Mouse (Mus musculus) hindbrain, embryonic 14.5 days (tissue): ENCODE results near the gene Lrrn1. TPM values are rescaled to one million over a fixed set of nuclear protein-coding genes. Genes with fewer than 3 reads are reported as not detected.
A peak's percentile ranks its signal among the peaks of the same experiment; 100 is the strongest.

Experiments used
- ATAC-seq: fragments of 200-750 bp; cut with Nextera tagmentation; 2 replicates; pipeline ENCODE4 v1.8.0; 2017; ENCODE audit warnings: moderate number of reproducible peaks, mild to moderate bottlenecking, moderate TSS enrichment, moderate library complexity; ENCODE audit not compliant: low FRiP score
- DNase-seq: peaks from one replicate; pipeline ENCODE4 v3.0.0-alpha.2; 2015; ENCODE audit warnings: low spot score
- H3K27ac ChIP-seq: fragments of 300-500 bp; sonication (generic); 2 replicates; pipeline ENCODE4 v1.5.1; 2014; ENCODE audit warnings: mild to moderate bottlenecking, moderate library complexity
- H3K27me3 ChIP-seq: fragments of 300-500 bp; sonication (generic); 2 replicates; pipeline ENCODE4 v1.6.1; 2014; ENCODE audit warnings: mild to moderate bottlenecking, low read length, mixed read lengths; ENCODE audit not compliant: control insufficient read depth, insufficient read depth
- H3K36me3 ChIP-seq: fragments of 300-500 bp; sonication (generic); replicated peaks from 2 replicates; pipeline ENCODE4 v1.6.1; 2014; ENCODE audit not compliant: control insufficient read depth, insufficient read depth
- H3K4me1 ChIP-seq: fragments of 300-500 bp; sonication (generic); replicated peaks from 2 replicates; pipeline ENCODE4 v1.6.1; 2014; ENCODE audit warnings: antibody characterized with exemption, low read length, mixed read lengths; ENCODE audit not compliant: control insufficient read depth, insufficient read depth
- H3K4me2 ChIP-seq: fragments of 300-500 bp; sonication (generic); replicated peaks from 2 replicates; pipeline ENCODE4 v1.6.1; 2014; ENCODE audit warnings: mild to moderate bottlenecking, moderate library complexity
- H3K4me3 ChIP-seq: fragments of 300-500 bp; sonication (generic); replicated peaks from 2 replicates; pipeline ENCODE4 v1.5.1; 2014; ENCODE audit warnings: mild to moderate bottlenecking, low read length
- H3K9ac ChIP-seq: fragments of 300-500 bp; sonication (generic); 2 replicates; pipeline ENCODE4 v1.6.1; 2014
- H3K9me3 ChIP-seq: fragments of 300-500 bp; sonication (generic); 2 replicates; pipeline ENCODE4 v1.6.1; 2016; ENCODE audit warnings: low read length; ENCODE audit not compliant: control insufficient read depth
- WGBS: fragments of 180-500 bp; shearing (Covaris S2); extraction: QIAGEN DNeasy Blood & Tissue Kit; methylation state at CpG from one replicate; pipeline ENCODE4 v1.1.7; 2014; 5-methylcytosine and 5-hydroxymethylcytosine counted together
- polyA plus RNA-seq: library from polyadenylated mRNA; unstranded; fragments of >200 nt; fragmentation: Nextera tagmentation; extraction: Ambion mirVana; gene quantifications from 2 replicates; pipeline ENCODE4 v1.2.1, GENCODE M21; 2014

Gene Lrrn1
- polyA plus RNA-seq, result 101 and 118 TPM in 2 replicates

GRCm38 (mm10) chr6:107528877-107529864 is at the start of gene Lrrn1:
Gene Lrrn1 (plus strand): TSS chr6:107529768.
- peak within 1 kb of the TSS; percentile 97 for H3K27ac ChIP-seq
- no peaks in the 10 kb centered on the region for H3K27me3 ChIP-seq
- ATAC-seq, result peak; percentile 95
- DNase-seq, result peak; percentile 80
- peaks cover 16% of the 10 kb centered on the region for H3K4me1 ChIP-seq
- no peaks in the 10 kb centered on the region for H3K36me3 ChIP-seq
- H3K9me3 ChIP-seq, result no peaks in the 10 kb centered on the region
- 2% methylated on average over 40 of the region's 43 CpGs for WGBS
- peak within 1 kb of the TSS; percentile 96 for H3K9ac ChIP-seq
- peak within 1 kb of the TSS; percentile 94 for H3K4me3 ChIP-seq
- H3K4me2 ChIP-seq, result peak within 1 kb of the TSS; percentile 66

GRCm38 (mm10) chr6:107494491-107494890 is 35.1 kb upstream of the Lrrn1 start:
- ATAC-seq (no peak), DNase-seq (no peak)
- Histone ChIP-seq H3K4me3 (no peak overlapping the region), H3K9ac (no peak overlapping the region), H3K9me3 (no peaks in the 10 kb centered on the region), H3K4me1 (no peaks in the 10 kb centered on the region), H3K4me2 (no peak overlapping the region), H3K27me3 (no peaks in the 10 kb centered on the region), H3K36me3 (no peaks in the 10 kb centered on the region), H3K27ac (no peak overlapping the region)
- 63% methylated on average over 1 of the region's 1 CpGs for WGBS

GRCm38 (mm10) chr6:107495830-107496229 is 33.7 kb upstream of the Lrrn1 start:
- no peak overlapping the region for H3K4me3 ChIP-seq
- DNase-seq, result no peak
- no peaks in the 10 kb centered on the region for H3K9me3 ChIP-seq
- no peak overlapping the region for H3K9ac ChIP-seq
- WGBS, result 9% methylated on average over 1 of the region's 1 CpGs
- H3K4me1 ChIP-seq, result no peaks in the 10 kb centered on the region
- H3K27me3 ChIP-seq, result no peaks in the 10 kb centered on the region
- no peaks in the 10 kb centered on the region for H3K36me3 ChIP-seq
- no peak for ATAC-seq
- no peak overlapping the region for H3K27ac ChIP-seq
- H3K4me2 ChIP-seq, result no peak overlapping the region

- Histone ChIP-seq H3K4me2 (no peak overlapping the region), H3K4me1 (no peaks in the 10 kb centered on the region), H3K36me3 (no peaks in the 10 kb centered on the region), H3K4me3 (no peak overlapping the region), H3K9me3 (no peaks in the 10 kb centered on the region), H3K27ac (no peak overlapping the region), H3K27me3 (no peaks in the 10 kb centered on the region), H3K9ac (no peak overlapping the region)
- ATAC-seq, result no peak
- 75% methylated on average over 4 of the region's 4 CpGs for WGBS
- DNase-seq, result no peak
These were observed 15.9 kb upstream of the Lrrn1 start for GRCm38 (mm10) chr6:107513716-107514115.

- no peak for ATAC-seq
- H3K27me3 ChIP-seq, result no peaks in the 10 kb centered on the region
- H3K9me3 ChIP-seq, result no peaks in the 10 kb centered on the region
- H3K4me3 ChIP-seq, result no peak overlapping the region
- no peak overlapping the region for H3K27ac ChIP-seq
- no peak for DNase-seq
- no peak overlapping the region for H3K9ac ChIP-seq
- H3K4me1 ChIP-seq, result no peaks in the 10 kb centered on the region
- 81% methylated on average over 2 of the region's 2 CpGs for WGBS
- no peaks in the 10 kb centered on the region for H3K36me3 ChIP-seq
- H3K4me2 ChIP-seq, result no peak overlapping the region
These were observed 5.6 kb upstream of the Lrrn1 start for GRCm38 (mm10) chr6:107523953-107524352.

- H3K9me3 ChIP-seq, result no peaks in the 10 kb centered on the region
- H3K4me1 ChIP-seq, result peaks cover 24% of the 10 kb centered on the region
- peak; percentile 75 for ATAC-seq
- DNase-seq, result peak; percentile 57
- H3K27me3 ChIP-seq, result no peaks in the 10 kb centered on the region
- peak overlapping the region; percentile 97 for H3K27ac ChIP-seq
- peak overlapping the region; percentile 96 for H3K9ac ChIP-seq
- H3K36me3 ChIP-seq, result no peaks in the 10 kb centered on the region
- H3K4me3 ChIP-seq, result peak overlapping the region; percentile 94
- peak overlapping the region; percentile 66 for H3K4me2 ChIP-seq
- WGBS, result under 1% methylated on average over 34 of the region's 34 CpGs
These were observed 403 bp downstream of the Lrrn1 start for GRCm38 (mm10) chr6:107529911-107530431.

- Histone ChIP-seq H3K4me3 (peak overlapping the region; percentile 94), H3K4me2 (peak overlapping the region; percentile 66), H3K9ac (peak overlapping the region; percentile 96), H3K27me3 (no peaks in the 10 kb centered on the region), H3K4me1 (peaks cover 28% of the 10 kb centered on the region), H3K36me3 (no peaks in the 10 kb centered on the region), H3K9me3 (no peaks in the 10 kb centered on the region), H3K27ac (peak overlapping the region; percentile 97)
- peak; percentile 33 for DNase-seq
- ATAC-seq, result peak; percentile 46; the same call in 1 of the 2 replicates
- 0% methylated on average over 15 of the region's 15 CpGs for WGBS
These were observed 1.2 kb downstream of the Lrrn1 start for GRCm38 (mm10) chr6:107530621-107531285.

GRCm38 (mm10) chr6:107531526-107532080 is 2.0 kb downstream of the Lrrn1 start:
- Histone ChIP-seq H3K4me3 (peak overlapping the region; percentile 94), H3K4me2 (peak overlapping the region; percentile 66), H3K27ac (peak overlapping the region; percentile 97; the same call in 1 of the 2 replicates), H3K4me1 (peaks cover 28% of the 10 kb centered on the region), H3K27me3 (no peaks in the 10 kb centered on the region), H3K9ac (peak overlapping the region; percentile 96), H3K36me3 (no peaks in the 10 kb centered on the region), H3K9me3 (no peaks in the 10 kb centered on the region)
- peak; percentile 37 for DNase-seq
- ATAC-seq, result no peak
- WGBS, result 16% methylated on average over 8 of the region's 8 CpGs

GRCm38 (mm10) chr6:107534533-107534932 is 5.0 kb downstream of the Lrrn1 start:
- DNase-seq, result no peak
- WGBS, result 13% methylated on average over 1 of the region's 1 CpGs
- ATAC-seq, result no peak
- Histone ChIP-seq H3K4me1 (peaks cover 33% of the 10 kb centered on the region), H3K4me3 (peak overlapping the region; percentile 1; the same call in 1 of the 2 replicates), H3K4me2 (peak overlapping the region; percentile 36), H3K36me3 (peaks cover 5% of the 10 kb centered on the region; the same call in 1 of the 2 replicates), H3K27me3 (no peaks in the 10 kb centered on the region), H3K9me3 (no peaks in the 10 kb centered on the region), H3K27ac (no peak overlapping the region), H3K9ac (no peak overlapping the region)
